8 mouse cellular contexts compared by ENCODE assay signal in the genomic region with DNA sequence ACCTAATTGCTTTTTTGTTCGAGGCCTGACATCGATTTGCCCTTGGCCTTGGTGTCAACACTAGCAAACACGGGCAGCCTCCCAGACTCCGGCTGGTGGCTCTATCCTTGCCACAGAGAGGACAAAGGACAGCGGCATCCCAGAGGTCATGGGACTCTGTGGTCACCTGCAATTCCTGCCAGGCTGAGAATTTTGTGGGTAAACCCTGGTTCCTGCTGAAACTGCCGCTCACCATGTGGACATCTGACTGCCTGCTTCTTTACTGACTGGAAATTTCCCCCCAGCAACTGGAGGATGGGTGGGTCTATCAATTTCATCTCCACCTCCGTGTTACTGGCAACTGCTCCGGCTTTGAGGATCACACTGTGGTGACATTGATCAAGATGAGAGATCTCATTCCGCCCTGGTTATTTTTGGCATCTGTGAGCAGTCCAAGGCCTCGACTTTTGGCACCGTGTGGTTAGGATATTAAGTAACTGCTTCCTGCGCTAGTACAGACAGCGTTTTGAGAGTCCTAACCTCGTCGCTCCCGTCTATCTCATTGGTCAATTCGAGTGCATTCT.
DNase-seq lines count a peak whose midpoint lies in the region; ATAC-seq lines count a peak whose summit lies in the region.

No protein-coding gene starts in this region.

- H3K27me3 ChIP-seq in kidney, embryonic 16.5 days (ENCODE audit: insufficient read depth, low read length): no peaks in the 10 kb centered on the region

- no peaks in the 10 kb centered on the region for H3K36me3 ChIP-seq in kidney, embryonic 16.5 days (ENCODE audit: insufficient read depth, low read length)

- H3K9ac ChIP-seq in kidney, embryonic 16.5 days (replicated peaks; ENCODE audit: low read length): no peak overlapping the region

- 62% methylated on average over 17 of the region's 17 CpGs for WGBS in kidney, embryonic 16.5 days

- H3K4me3 ChIP-seq in kidney, embryonic 16.5 days (ENCODE audit: low read length): no peak overlapping the region

- ATAC-seq in kidney, embryonic 16.5 days (ENCODE audit: low FRiP score, low TSS enrichment): no peak

- H3K9me3 ChIP-seq in kidney, embryonic 16.5 days (ENCODE audit: low read length): no peaks in the 10 kb centered on the region

- no peak overlapping the region for H3K27ac ChIP-seq in kidney, embryonic 16.5 days (ENCODE audit: low read length)

- H3K4me2 ChIP-seq in kidney, embryonic 16.5 days (replicated peaks; ENCODE audit: low read depth, low read length): no peak overlapping the region

- DNase-seq in kidney, adult 18-20 months: peak; percentile 30
- DNase-seq in adrenal gland, postnatal 25 days: peak; percentile 57
- peak; percentile 45 to 59 for DNase-seq in heart, adult 9 months (ENCODE audit: low spot score in 2 of 2)
- DNase-seq in lung, postnatal 10 days: peak; percentile 41
- no peak for DNase-seq in urinary bladder, postnatal 10 days (ENCODE audit: low spot score)
- DNase-seq in right cerebral cortex, postnatal 36 days (ENCODE audit: low spot score in 2 of 2): no peak
- no peak for DNase-seq in thymus, postnatal 36 days

- no peaks in the 10 kb centered on the region; the same call in 1 of the 2 replicates for H3K4me1 ChIP-seq in kidney, embryonic 16.5 days (ENCODE audit: insufficient read depth, low read length)

Comparison
In these comparisons a context has a peak if more than half of its experiments do, and no peak if none do; other contexts are left out.
1. DNase-seq: peak in kidney, adult 18-20 months (single experiment), adrenal gland, postnatal 25 days (single experiment), heart, adult 9 months (2 of 2) and lung, postnatal 10 days (single experiment); none in urinary bladder, postnatal 10 days (single experiment), right cerebral cortex, postnatal 36 days (0 of 2) and thymus, postnatal 36 days (0 of 2).